Mouse (Mus musculus) embryonic fibroblast, embryonic 13.5 days (primary cell): ENCODE measurements around the gene Maz.

Experiments used
- CTCF ChIP-seq: IDR thresholded peaks from 2 replicates; pipeline ENCODE4 v1.5.1; 2011; ENCODE audit warnings: mild to moderate bottlenecking, control low read depth, low read length, moderate library complexity, borderline replicate concordance; ENCODE audit not compliant: insufficient read depth
- POLR2A ChIP-seq: IDR thresholded peaks from 2 replicates; pipeline ENCODE4 v1.6.1; 2011; ENCODE audit warnings: low read depth, mild to moderate bottlenecking, control low read depth, low read length, moderate library complexity

- TF ChIP-seq POLR2A, result no peak
- no peak for TF ChIP-seq CTCF
Measured at GRCm38 (mm10) chr7:127013385-127013784, 13.5 kb downstream of the Maz start.
